Comparison of ENCODE assay signal across 10 mouse cellular contexts in the genomic region with DNA sequence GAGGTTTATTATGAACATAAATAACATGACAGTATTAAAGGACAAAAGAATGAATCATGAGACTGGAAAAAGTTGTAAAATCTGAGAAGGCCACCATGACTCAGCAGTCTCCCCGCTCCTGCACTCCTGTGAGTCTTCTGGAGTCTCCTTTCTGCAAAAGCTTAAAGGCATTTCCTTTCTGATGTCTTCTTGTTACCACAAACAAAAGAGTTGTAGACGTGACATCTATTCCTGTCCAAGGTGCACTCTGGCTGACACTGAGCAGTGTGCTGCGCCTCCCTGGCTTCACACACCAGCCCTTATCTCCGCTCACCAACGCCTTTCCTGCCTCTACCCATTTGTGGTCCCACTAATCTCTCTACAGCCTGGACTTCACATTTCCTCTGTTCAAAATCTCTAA. TPM values are rescaled to one million over a fixed set of nuclear protein-coding genes. Genes with fewer than 3 reads are reported as not detected.
DNase-seq lines count a peak whose midpoint lies in the region; ATAC-seq and TF ChIP-seq lines count a peak whose summit lies in the region.
"Had no signal": no experiment of that assay in that cellular context is flagged by ENCODE, and none has a peak within 500 bp of the region (broad histone marks: within the 10 kb centered on the region; RNA-seq: fewer than 3 reads in every experiment).

No protein-coding gene starts in this region.

- no peaks in the 10 kb centered on the region for H3K27me3 ChIP-seq in kidney, embryonic 14.5 days (ENCODE audit: control insufficient read depth, insufficient read depth, low read length)
- no peaks in the 10 kb centered on the region for H3K27me3 ChIP-seq in heart, postnatal 0 days (ENCODE audit: control insufficient read depth, insufficient read depth, low read length)
- no peaks in the 10 kb centered on the region for H3K27me3 ChIP-seq in liver, embryonic 11.5 days (replicated peaks; ENCODE audit: control insufficient read depth, insufficient read depth, low read length)
- no peaks in the 10 kb centered on the region for H3K27me3 ChIP-seq in stomach, postnatal 0 days (ENCODE audit: control insufficient read depth, insufficient read depth, low read length)
- H3K27me3 ChIP-seq: CH12.LX had no signal

- no peak for TF ChIP-seq CTCF in heart, postnatal 0 days (IDR thresholded peaks at IDR 0.05; ENCODE audit: low read depth)
- no peak for TF ChIP-seq CTCF in stomach, postnatal 0 days (IDR thresholded peaks at IDR 0.05; ENCODE audit: low read depth)

- peak; percentile 65 for DNase-seq in kidney, adult 11 months
- peak; percentile 56 for DNase-seq in heart, postnatal 0 days (ENCODE audit: low spot score)
- DNase-seq in liver, embryonic 11.5 days (ENCODE audit: low spot score): peak; percentile 39
- no peak for DNase-seq in stomach, postnatal 0 days (ENCODE audit: low spot score)
- no peak for DNase-seq in urinary bladder, postnatal 36 days (ENCODE audit: low spot score in 2 of 2)
- no peak for DNase-seq in left cerebral cortex, adult 18-20 months (ENCODE audit: low spot score in 2 of 2)
- no peak for DNase-seq in thymus, adult 18-20 months
- DNase-seq: cerebellum, adult 2 months had no signal

- 48% methylated on average over 5 of the region's 5 CpGs for WGBS in kidney, embryonic 14.5 days
- 30% methylated on average over 5 of the region's 5 CpGs for WGBS in heart, postnatal 0 days
- WGBS in liver, embryonic 11.5 days: 30% methylated on average over 5 of the region's 5 CpGs
- WGBS in stomach, postnatal 0 days: 52% methylated on average over 5 of the region's 5 CpGs

- no peak overlapping the region for H3K27ac ChIP-seq in kidney, embryonic 14.5 days (ENCODE audit: low read depth, low read length)
- peak overlapping the region; percentile 16; the same call in 1 of the 2 replicates for H3K27ac ChIP-seq in heart, postnatal 0 days (ENCODE audit: low read depth)
- H3K27ac ChIP-seq in liver, embryonic 11.5 days (ENCODE audit: low read depth, low read length): no peak overlapping the region
- no peak overlapping the region for H3K27ac ChIP-seq in stomach, postnatal 0 days (replicated peaks)

- no peak overlapping the region for H3K4me2 ChIP-seq in kidney, embryonic 14.5 days (replicated peaks; ENCODE audit: low read depth, low read length)
- no peak overlapping the region for H3K4me2 ChIP-seq in heart, postnatal 0 days (ENCODE audit: low read depth, low read length)
- H3K4me2 ChIP-seq in liver, embryonic 11.5 days: 0 out of 2 replicates have a peak overlapping the region, but pooled peaks have one; percentile 30
- no peak overlapping the region for H3K4me2 ChIP-seq in stomach, postnatal 0 days (replicated peaks; ENCODE audit: low read depth)

- H3K9ac ChIP-seq in kidney, embryonic 14.5 days (ENCODE audit: low read depth, low read length): no peak overlapping the region
- no peak overlapping the region for H3K9ac ChIP-seq in heart, postnatal 0 days (replicated peaks; ENCODE audit: low read depth, low read length)
- no peak overlapping the region for H3K9ac ChIP-seq in liver, embryonic 11.5 days (ENCODE audit: low read depth, low read length)
- no peak overlapping the region for H3K9ac ChIP-seq in stomach, postnatal 0 days (ENCODE audit: low read length)

- H3K9me3 ChIP-seq in kidney, embryonic 14.5 days (ENCODE audit: control insufficient read depth, low read length): no peaks in the 10 kb centered on the region
- H3K9me3 ChIP-seq in heart, postnatal 0 days (replicated peaks; ENCODE audit: control insufficient read depth, low read length): no peaks in the 10 kb centered on the region
- no peaks in the 10 kb centered on the region for H3K9me3 ChIP-seq in liver, embryonic 11.5 days (ENCODE audit: control insufficient read depth, low read length)
- no peaks in the 10 kb centered on the region for H3K9me3 ChIP-seq in stomach, postnatal 0 days (ENCODE audit: control insufficient read depth, low read length)

- no peak; the same call in 1 of the 2 replicates for ATAC-seq in kidney, embryonic 14.5 days (ENCODE audit: low FRiP score, low TSS enrichment)
- ATAC-seq in heart, postnatal 0 days (ENCODE audit: insufficient read depth, low read depth): peak; percentile 78
- peak; percentile 90 for ATAC-seq in liver, embryonic 11.5 days (replicated peaks; ENCODE audit: low FRiP score)
- peak; percentile 42; the same call in 1 of the 2 replicates for ATAC-seq in stomach, postnatal 0 days (ENCODE audit: low FRiP score, low TSS enrichment)

- peak; percentile 77 for TF ChIP-seq EP300 in heart, postnatal 0 days (IDR thresholded peaks at IDR 0.05; ENCODE audit: low read depth)
- no peak for TF ChIP-seq EP300 in stomach, postnatal 0 days (optimal IDR thresholded peaks at IDR 0.05)

- no peaks in the 10 kb centered on the region for H3K36me3 ChIP-seq in kidney, embryonic 14.5 days (ENCODE audit: control insufficient read depth, insufficient read depth, low read length)
- no peaks in the 10 kb centered on the region for H3K36me3 ChIP-seq in heart, postnatal 0 days (replicated peaks; ENCODE audit: control insufficient read depth, insufficient read depth, low read length)
- no peaks in the 10 kb centered on the region for H3K36me3 ChIP-seq in liver, embryonic 11.5 days (ENCODE audit: control insufficient read depth, insufficient read depth, low read length)
- no peaks in the 10 kb centered on the region for H3K36me3 ChIP-seq in stomach, postnatal 0 days (ENCODE audit: control insufficient read depth, insufficient read depth, low read length)

- H3K4me1 ChIP-seq in kidney, embryonic 14.5 days (ENCODE audit: control insufficient read depth, insufficient read depth, low read length): no peaks in the 10 kb centered on the region
- H3K4me1 ChIP-seq in heart, postnatal 0 days (ENCODE audit: control insufficient read depth, insufficient read depth): peaks cover 8% of the 10 kb centered on the region
- H3K4me1 ChIP-seq in liver, embryonic 11.5 days (replicated peaks; ENCODE audit: control insufficient read depth, insufficient read depth, low read length): peaks cover 5% of the 10 kb centered on the region; the same call in 1 of the 2 replicates
- H3K4me1 ChIP-seq in stomach, postnatal 0 days (replicated peaks; ENCODE audit: control insufficient read depth, insufficient read depth): no peaks in the 10 kb centered on the region

- no peak overlapping the region for H3K4me3 ChIP-seq in kidney, embryonic 14.5 days (ENCODE audit: low read length)
- H3K4me3 ChIP-seq in heart, postnatal 0 days (ENCODE audit: low read depth, low read length): no peak overlapping the region
- no peak overlapping the region for H3K4me3 ChIP-seq in liver, embryonic 11.5 days (ENCODE audit: low read depth, low read length)
- no peak overlapping the region for H3K4me3 ChIP-seq in stomach, postnatal 0 days (ENCODE audit: low read depth, low read length)

RNA-seq across cellular contexts. Expression of gene Car8, which starts 38.8 kb away (rescaled TPM):
- 7.2 and 9.1 TPM in 2 replicates for polyA plus RNA-seq in kidney, embryonic 14.5 days (2014; fragmentation: Nextera tagmentation; extraction: Ambion mirVana)
- 9.1 and 9.7 TPM in 2 replicates for total RNA-seq in heart, postnatal 0 days (2014; rRNA removed; ENCODE audit: low replicate concordance)
- 11.3 and 12.5 TPM in 2 replicates for polyA plus RNA-seq in heart, postnatal 0 days (2015; fragmentation: Nextera tagmentation; extraction: Ambion mirVana)
- polyA plus RNA-seq in liver, embryonic 11.5 days (2014; fragmentation: Nextera tagmentation; extraction: Ambion mirVana): 1.7 and 1.9 TPM in 2 replicates
- polyA plus RNA-seq in stomach, postnatal 0 days (2015; fragmentation: Nextera tagmentation; extraction: Ambion mirVana): 32.6 and 34.5 TPM in 2 replicates
- total RNA-seq in left cerebral cortex, adult 18-20 months (2021): 1 to 10 TPM; 5.7 to 6.0 TPM
- total RNA-seq: CH12.LX had no signal

Comparison
In these comparisons a context has a peak if more than half of its experiments do, and no peak if none do; other contexts are left out.
1. DNase-seq: peak in kidney, adult 11 months (single experiment), heart, postnatal 0 days (single experiment) and liver, embryonic 11.5 days (single experiment); none in stomach, postnatal 0 days (single experiment), urinary bladder, postnatal 36 days (0 of 2), left cerebral cortex, adult 18-20 months (0 of 2) and thymus, adult 18-20 months (0 of 2).